Mouse (Mus musculus): ENCODE data around the gene Plekha5.

Gene Plekha5

GRCm38 (mm10) chr6:140452736-140453135, 28.9 kb downstream of the Plekha5 start:
- in situ Hi-C loops (cut with MboI; ENCODE audit: low pct_unique_long_range_greater_than_20kb in 1 of 2, low sequenced_read_pairs in 2 of 2, unreplicated experiment in 1 of 2), result loop anchor here in 1 of 2 experiments (25.0 kb wide), 1 partner anchor 190 kb away; no protein-coding TSS in a partner anchor

GRCm38 (mm10) chr6:140453454-140453853, 29.6 kb downstream of the Plekha5 start:
- in situ Hi-C loops (cut with MboI; ENCODE audit: low pct_unique_long_range_greater_than_20kb in 1 of 2, low sequenced_read_pairs in 2 of 2, unreplicated experiment in 1 of 2), result loop anchor here in 1 of 2 experiments (25.0 kb wide), 1 partner anchor 191 kb away; no protein-coding TSS in a partner anchor

- in situ Hi-C loops (cut with MboI; ENCODE audit: low pct_unique_long_range_greater_than_20kb in 1 of 2, low sequenced_read_pairs in 2 of 2, unreplicated experiment in 1 of 2), result loop anchor here in 1 of 2 experiments (25.0 kb wide), 1 partner anchor 192 kb away; no protein-coding TSS in a partner anchor
Observed at GRCm38 (mm10) chr6:140454388-140454787, 30.5 kb downstream of the Plekha5 start.

GRCm38 (mm10) chr6:140455851-140456250, 32.0 kb downstream of the Plekha5 start:
- in situ Hi-C loops (cut with MboI; ENCODE audit: low pct_unique_long_range_greater_than_20kb in 1 of 2, low sequenced_read_pairs in 2 of 2, unreplicated experiment in 1 of 2), result loop anchor here in 1 of 2 experiments (25.0 kb wide), 1 partner anchor 194 kb away; no protein-coding TSS in a partner anchor

GRCm38 (mm10) chr6:140456393-140457163, 32.7 kb downstream of the Plekha5 start:
- in situ Hi-C loops (cut with MboI; ENCODE audit: low pct_unique_long_range_greater_than_20kb in 1 of 2, low sequenced_read_pairs in 2 of 2, unreplicated experiment in 1 of 2), result loop anchor here in 1 of 2 experiments (25.0 kb wide), 1 partner anchor 194 kb away; no protein-coding TSS in a partner anchor

GRCm38 (mm10) chr6:140460398-140460797, 36.5 kb downstream of the Plekha5 start:
- in situ Hi-C loops (cut with MboI; ENCODE audit: low pct_unique_long_range_greater_than_20kb in 1 of 2, low sequenced_read_pairs in 2 of 2, unreplicated experiment in 1 of 2), result loop anchor here in 1 of 2 experiments (25.0 kb wide), 1 partner anchor 198 kb away; no protein-coding TSS in a partner anchor

- in situ Hi-C loops (cut with MboI; ENCODE audit: low pct_unique_long_range_greater_than_20kb in 1 of 2, low sequenced_read_pairs in 2 of 2, unreplicated experiment in 1 of 2), result loop anchor here in 1 of 2 experiments (25.0 kb wide), 1 partner anchor 203 kb away; no protein-coding TSS in a partner anchor
Observed at GRCm38 (mm10) chr6:140464818-140465217, 41.0 kb downstream of the Plekha5 start.

GRCm38 (mm10) chr6:140465946-140466646, 42.2 kb downstream of the Plekha5 start:
- in situ Hi-C loops (cut with MboI; ENCODE audit: low pct_unique_long_range_greater_than_20kb in 1 of 2, low sequenced_read_pairs in 2 of 2, unreplicated experiment in 1 of 2), result loop anchor here in 1 of 2 experiments (25.0 kb wide), 1 partner anchor 204 kb away; no protein-coding TSS in a partner anchor

GRCm38 (mm10) chr6:140466841-140467240, 43.0 kb downstream of the Plekha5 start:
- in situ Hi-C loops (cut with MboI; ENCODE audit: low pct_unique_long_range_greater_than_20kb in 1 of 2, low sequenced_read_pairs in 2 of 2, unreplicated experiment in 1 of 2), result loop anchor here in 1 of 2 experiments (25.0 kb wide), 1 partner anchor 205 kb away; no protein-coding TSS in a partner anchor

GRCm38 (mm10) chr6:140467851-140468250, 44.0 kb downstream of the Plekha5 start:
- in situ Hi-C loops (cut with MboI; ENCODE audit: low pct_unique_long_range_greater_than_20kb in 1 of 2, low sequenced_read_pairs in 2 of 2, unreplicated experiment in 1 of 2), result loop anchor here in 1 of 2 experiments (25.0 kb wide), 1 partner anchor 206 kb away; no protein-coding TSS in a partner anchor

- in situ Hi-C loops (cut with MboI; ENCODE audit: low pct_unique_long_range_greater_than_20kb in 1 of 2, low sequenced_read_pairs in 2 of 2, unreplicated experiment in 1 of 2), result loop anchor here in 1 of 2 experiments (25.0 kb wide), 1 partner anchor 207 kb away; no protein-coding TSS in a partner anchor
Observed at GRCm38 (mm10) chr6:140469791-140470190, 45.9 kb downstream of the Plekha5 start.

- in situ Hi-C loops (cut with MboI; ENCODE audit: low pct_unique_long_range_greater_than_20kb in 1 of 2, low sequenced_read_pairs in 2 of 2, unreplicated experiment in 1 of 2), result loop anchor here in 1 of 2 experiments (25.0 kb wide), 1 partner anchor 209 kb away; no protein-coding TSS in a partner anchor
Observed at GRCm38 (mm10) chr6:140471751-140472150, 47.9 kb downstream of the Plekha5 start.

GRCm38 (mm10) chr6:140472345-140472744, 48.5 kb downstream of the Plekha5 start:
- in situ Hi-C loops (cut with MboI; ENCODE audit: low pct_unique_long_range_greater_than_20kb in 1 of 2, low sequenced_read_pairs in 2 of 2, unreplicated experiment in 1 of 2), result loop anchor here in 1 of 2 experiments (25.0 kb wide), 1 partner anchor 210 kb away; no protein-coding TSS in a partner anchor

- in situ Hi-C loops (cut with MboI; ENCODE audit: low pct_unique_long_range_greater_than_20kb in 1 of 2, low sequenced_read_pairs in 2 of 2, unreplicated experiment in 1 of 2), result no loop called here
Observed at GRCm38 (mm10) chr6:140475393-140476087, 51.7 kb downstream of the Plekha5 start.

GRCm38 (mm10) chr6:140476981-140477380, 53.1 kb downstream of the Plekha5 start:
- in situ Hi-C loops (cut with MboI; ENCODE audit: low pct_unique_long_range_greater_than_20kb in 1 of 2, low sequenced_read_pairs in 2 of 2, unreplicated experiment in 1 of 2), result no loop called here

GRCm38 (mm10) chr6:140478031-140478430, 54.2 kb downstream of the Plekha5 start:
- in situ Hi-C loops (cut with MboI; ENCODE audit: low pct_unique_long_range_greater_than_20kb in 1 of 2, low sequenced_read_pairs in 2 of 2, unreplicated experiment in 1 of 2), result no loop called here

- in situ Hi-C loops (cut with MboI; ENCODE audit: low pct_unique_long_range_greater_than_20kb in 1 of 2, low sequenced_read_pairs in 2 of 2, unreplicated experiment in 1 of 2), result no loop called here
Observed at GRCm38 (mm10) chr6:140478943-140479342, 55.1 kb downstream of the Plekha5 start.

Data from mouse embryonic stem cell (cell line).